Mouse (Mus musculus) brain, embryonic 14.5 days (tissue): ENCODE results near the gene Zfp654.
"Not testable (repeated sequence)": the region's sequence is repeated elsewhere in the genome, so short reads cannot be mapped to it uniquely, and the experiment has no call there.

Experiments used
- CTCF ChIP-seq: fragments of 200-500 bp; IDR thresholded peaks from 2 replicates; pipeline ENCODE4 v1.5.1; 2012; ENCODE audit warnings: inconsistent platforms, mild to moderate bottlenecking, moderate library complexity, borderline replicate concordance; ENCODE audit not compliant: insufficient read depth, insufficient read length; ENCODE audit errors: extremely low read depth
- POLR2A ChIP-seq: fragments of 200-500 bp; IDR thresholded peaks from 2 replicates; pipeline ENCODE4 v1.6.1; 2012; ENCODE audit warnings: mild to moderate bottlenecking, inconsistent platforms, borderline replicate concordance; ENCODE audit not compliant: poor library complexity, insufficient read depth, insufficient read length, severe bottlenecking; ENCODE audit errors: extremely low read depth

- TF ChIP-seq CTCF, POLR2A: not testable (repeated sequence)
Measured at GRCm38 (mm10) chr16:64865841-64866240, 14.4 kb upstream of the Zfp654 start.
